Mouse (Mus musculus): ENCODE data around the gene Mfsd5.

Mfsd5 gene

GRCm38 (mm10) chr15:102279092-102279782 is at the start of gene Mfsd5:
Gene Mfsd5 (plus strand): TSS chr15:102279454.
- POLR2A ChIA-PET = interaction anchor here (0.5 to 2.9 kb wide), 59 partner anchors 9 to 392 kb away, joined by 3 to 18 read pairs (median 4); partner anchors contain the start of genes Espl1 (in 3 of the 4), Gm9918 (in 2 of the 4), Sp1 (in 2 of the 4) and Aaas (in 1 of the 4)
- CTCF ChIA-PET = interaction anchor here (0.6 to 2.7 kb wide), 12 partner anchors 14 to 762 kb away, joined by 3 to 10 read pairs (median 4); partner anchors contain the start of gene Tarbp2 (in 1 of the 4)

DNA sequence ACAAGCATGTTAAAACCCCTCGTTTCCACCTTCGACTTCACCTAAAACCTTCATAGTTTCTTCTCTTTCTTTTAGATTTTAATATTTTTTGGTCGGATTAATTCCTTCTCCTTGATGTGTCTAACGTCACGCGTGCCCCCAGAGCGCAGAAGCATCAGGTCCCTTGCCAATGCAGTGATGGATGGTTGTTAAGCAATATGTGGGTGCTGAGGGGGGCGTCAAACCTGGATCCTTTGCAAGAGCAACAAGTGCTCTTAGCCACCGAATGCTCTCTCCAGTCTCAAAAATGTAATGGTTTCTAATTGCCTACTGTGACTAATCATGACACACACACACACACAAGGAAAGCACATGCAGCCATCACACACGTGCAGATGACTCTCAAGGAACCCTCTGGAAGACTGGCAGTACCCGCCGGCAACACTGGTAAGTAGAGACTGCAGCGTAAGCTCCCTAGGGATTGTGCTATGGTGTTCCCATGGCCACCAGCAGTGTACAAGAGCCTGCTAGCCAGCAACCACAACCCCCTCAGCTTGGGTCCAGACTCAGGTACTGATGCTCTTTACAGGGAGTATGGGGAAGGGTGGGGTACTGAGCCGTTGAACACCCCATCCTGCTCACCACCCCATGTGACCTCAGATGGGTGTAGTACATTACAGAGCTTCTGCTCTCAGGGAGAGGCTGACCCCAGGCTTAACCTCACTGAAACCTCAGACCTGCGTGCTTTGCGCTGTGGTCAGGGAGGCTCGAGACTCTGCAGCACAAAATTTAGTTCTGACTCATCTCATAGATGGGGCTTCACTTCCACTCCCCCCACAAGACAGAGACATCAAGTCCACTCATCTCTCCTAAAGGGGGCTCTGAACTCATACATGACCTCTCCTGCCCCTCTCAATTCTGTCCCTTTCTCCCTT is 48.6 kb upstream of the Mfsd5 start:
- ChIA-PET POLR2A (interaction anchor here (0.5 to 3.1 kb wide), 14 partner anchors 9 to 286 kb away, joined by 3 to 10 read pairs (median 4); partner anchors contain the start of genes Map3k12 (in 1 of the 4), Soat2 (in 1 of the 4) and Spryd3 (in 1 of the 4)), CTCF (interaction anchor here in 3 of 4 experiments (0.9 to 1.4 kb wide), 3 partner anchors 9 to 123 kb away, joined by 3 to 5 read pairs (median 5); no protein-coding TSS in a partner anchor)

DNA sequence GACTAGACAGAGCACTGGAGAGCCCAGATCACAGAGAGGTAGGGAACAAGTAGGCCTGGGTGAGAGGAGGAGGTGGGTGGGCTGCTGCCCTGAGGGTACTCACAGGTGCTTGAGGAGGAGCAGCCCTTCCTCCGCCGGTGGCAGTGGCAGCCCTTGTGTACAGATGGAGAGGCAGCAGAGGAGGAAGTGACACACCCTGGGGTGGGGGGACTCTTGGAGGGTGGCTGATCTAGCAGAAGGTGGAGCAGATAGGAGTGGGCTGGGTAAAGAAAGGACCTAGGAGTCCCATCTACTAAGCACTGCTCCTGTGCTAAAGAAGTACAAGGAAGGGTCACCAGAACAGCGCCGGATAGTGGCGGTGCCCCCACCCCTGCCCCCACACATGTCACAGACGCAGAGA is 47.5 kb upstream of the Mfsd5 start, which contains the start of gene Itgb7:
Gene Itgb7, minus strand, starts transcription at position 197 of the 400 bp plus-strand sequence.
- POLR2A ChIA-PET = interaction anchor here in 3 of 4 experiments (0.7 to 3.2 kb wide), 6 partner anchors 11 to 46 kb away, joined by 3 to 16 read pairs (median 4); no protein-coding TSS in a partner anchor
- CTCF ChIA-PET = interaction anchor here in 1 of 4 experiments (1.4 kb wide), 1 partner anchor 124 kb away, joined by 5 read pairs; no protein-coding TSS in a partner anchor

GRCm38 (mm10) chr15:102232764-102233163 is 46.5 kb upstream of the Mfsd5 start:
- CTCF ChIA-PET = interaction anchor here in 3 of 4 experiments (0.7 to 1.3 kb wide), 3 partner anchors 9 to 11 kb away, joined by 3 read pairs; no protein-coding TSS in a partner anchor
- POLR2A ChIA-PET = interaction anchor here in 3 of 4 experiments (0.9 to 4.8 kb wide), 8 partner anchors 8 to 47 kb away, joined by 3 to 39 read pairs (median 6); no protein-coding TSS in a partner anchor

- POLR2A ChIA-PET = interaction anchor here in 3 of 4 experiments (0.5 to 4.8 kb wide), 19 partner anchors 9 to 437 kb away, joined by 3 to 41 read pairs (median 5); partner anchors contain the start of gene Espl1 (in 1 of the 3)
- CTCF ChIA-PET = interaction anchor here in 2 of 4 experiments (0.5 to 2.7 kb wide), 2 partner anchors 9 to 1028 kb away, joined by 3 to 22 read pairs; no protein-coding TSS in a partner anchor
Observed at GRCm38 (mm10) chr15:102233896-102234295, 45.4 kb upstream of the Mfsd5 start.

DNA sequence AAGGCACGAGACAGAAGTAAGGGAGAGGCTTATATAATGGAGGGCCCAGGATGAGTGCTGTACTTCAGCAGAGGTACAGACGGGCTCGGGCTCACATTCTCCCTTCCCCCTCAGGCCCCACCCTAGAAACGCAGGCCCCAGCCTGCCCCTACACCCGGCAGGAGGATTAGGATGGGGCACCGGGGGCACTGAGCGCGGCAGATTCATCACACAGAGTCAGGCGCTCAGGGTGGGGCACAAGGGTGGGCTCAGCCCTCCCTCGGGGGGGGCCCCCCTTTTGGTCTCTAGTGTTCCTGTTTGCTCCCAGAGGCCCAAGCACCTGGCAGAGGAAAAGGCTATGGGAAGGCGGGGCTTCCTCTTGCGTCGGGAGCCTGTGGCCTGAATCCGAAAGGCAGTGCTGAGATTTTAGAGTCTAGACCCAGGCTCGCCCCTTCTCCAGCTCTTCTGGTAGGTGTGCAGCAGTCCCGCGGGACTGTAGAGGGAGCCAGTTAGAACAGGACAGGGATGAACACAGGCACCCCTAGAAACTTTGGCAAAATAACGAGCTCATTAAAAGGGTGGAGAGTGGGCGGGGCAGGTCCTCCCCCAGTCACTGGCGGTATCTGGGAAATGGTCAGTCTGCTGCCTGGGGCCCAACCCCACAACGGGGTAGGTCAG is 43.8 kb upstream of the Mfsd5 start:
- CTCF ChIA-PET = interaction anchor here (0.5 to 2.7 kb wide), 24 partner anchors 8 to 1142 kb away, joined by 3 to 24 read pairs (median 4); partner anchors contain the start of genes Gm9918 (in 1 of the 4), Pfdn5 (in 1 of the 4) and Spryd3 (in 1 of the 4)

DNA sequence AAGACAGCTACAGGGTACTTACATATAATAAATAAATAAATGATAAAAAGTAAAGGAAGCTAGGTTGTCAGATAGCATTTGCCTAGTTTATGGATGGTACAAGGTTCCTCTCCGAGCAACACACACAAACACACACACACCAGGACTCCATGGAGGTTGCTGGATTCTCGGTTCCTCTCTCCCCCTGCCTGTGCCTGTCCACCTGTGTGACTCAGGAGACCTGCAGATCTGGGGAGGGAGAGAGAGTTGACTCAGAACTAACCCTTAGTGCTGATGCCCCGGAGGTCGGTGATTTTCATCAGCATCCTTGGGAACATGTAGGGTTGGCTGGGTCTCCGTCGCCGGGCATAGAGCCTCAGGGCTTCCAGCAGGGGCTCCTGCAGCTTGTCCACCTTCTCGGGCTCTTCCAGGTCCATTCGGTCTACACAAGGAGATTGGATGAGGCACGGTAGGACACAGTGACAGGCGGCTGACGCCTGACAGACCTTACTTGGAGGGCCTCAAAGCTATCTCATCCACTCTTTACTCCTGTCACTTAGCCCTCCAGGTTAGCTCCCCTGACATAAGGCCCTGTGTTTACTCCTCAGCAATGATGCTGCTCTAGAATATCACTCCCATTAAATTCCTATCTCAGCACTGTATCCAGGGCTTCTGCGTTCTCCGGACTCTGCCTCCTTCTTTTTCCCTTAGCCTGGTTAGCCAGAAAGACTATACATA is 40.6 kb upstream of the Mfsd5 start:
- CTCF ChIA-PET = interaction anchor here (0.6 to 3.5 kb wide), 23 partner anchors 8 to 235 kb away, joined by 3 to 17 read pairs (median 4); partner anchors contain the start of genes Krt8 (in 1 of the 4) and Zfp740 (in 1 of the 4)
- POLR2A ChIA-PET = interaction anchor here in 2 of 4 experiments (0.7 to 3.7 kb wide), 15 partner anchors 8 to 432 kb away, joined by 3 to 18 read pairs (median 7); partner anchors contain the start of genes Espl1 (in 2 of the 2), Mfsd5 (in 2 of the 2) and Soat2 (in 1 of the 2)

More for the DNA sequence above, 43.8 kb upstream of the Mfsd5 start:
- POLR2A ChIA-PET = interaction anchor here (0.6 to 4.8 kb wide), 71 partner anchors 8 to 283 kb away, joined by 3 to 41 read pairs (median 4); partner anchors contain the start of genes Csad (in 2 of the 4), Mfsd5 (in 2 of the 4), Myg1 (in 2 of the 4) and Soat2 (in 2 of the 4)

GRCm38 (mm10) chr15:102239260-102239590 is 40.0 kb upstream of the Mfsd5 start:
- ChIA-PET POLR2A (interaction anchor here (0.6 to 4.1 kb wide), 25 partner anchors 8 to 431 kb away, joined by 3 to 30 read pairs (median 4); partner anchors contain the start of genes Mfsd5 (in 3 of the 4), Espl1 (in 2 of the 4), Pfdn5 (in 1 of the 4) and Soat2 (in 1 of the 4)), CTCF (interaction anchor here (0.5 to 3.5 kb wide), 37 partner anchors 8 to 235 kb away, joined by 3 to 17 read pairs (median 3); partner anchors contain the start of genes Mfsd5 (in 4 of the 4), Aaas (in 1 of the 4), Gm9918 (in 1 of the 4) and Krt8 (in 1 of the 4))

GRCm38 (mm10) chr15:102239851-102240250 is 39.4 kb upstream of the Mfsd5 start:
- POLR2A ChIA-PET = interaction anchor here (0.6 to 4.1 kb wide), 39 partner anchors 7 to 431 kb away, joined by 3 to 30 read pairs (median 4); partner anchors contain the start of genes Mfsd5 (in 3 of the 4), Espl1 (in 2 of the 4), Aaas (in 1 of the 4) and Amhr2 (in 1 of the 4)
- CTCF ChIA-PET = interaction anchor here (0.5 to 3.5 kb wide), 41 partner anchors 7 to 345 kb away, joined by 3 to 17 read pairs (median 4); partner anchors contain the start of genes Mfsd5 (in 4 of the 4), Aaas (in 1 of the 4), Gm9918 (in 1 of the 4) and Zfp740 (in 1 of the 4)

- POLR2A ChIA-PET = interaction anchor here (0.5 to 4.4 kb wide), 43 partner anchors 8 to 302 kb away, joined by 3 to 30 read pairs (median 4); partner anchors contain the start of genes Espl1 (in 2 of the 4), Mfsd5 (in 2 of the 4), Tarbp2 (in 2 of the 4) and Aaas (in 1 of the 4)
- CTCF ChIA-PET = interaction anchor here (0.6 to 3.5 kb wide), 25 partner anchors 9 to 137 kb away, joined by 3 to 17 read pairs (median 4); partner anchors contain the start of genes Gm9918 (in 2 of the 4), Zfp740 (in 2 of the 4), Aaas (in 1 of the 4) and Csad (in 1 of the 4)
Observed at GRCm38 (mm10) chr15:102240607-102241006, 38.6 kb upstream of the Mfsd5 start.

- POLR2A ChIA-PET = interaction anchor here in 3 of 4 experiments (0.5 to 5.3 kb wide), 55 partner anchors 7 to 1615 kb away, joined by 3 to 41 read pairs (median 4); partner anchors contain the start of genes Csad (in 2 of the 3), Espl1 (in 2 of the 3), Gm9918 (in 2 of the 3) and Sp1 (in 2 of the 3)
Observed at GRCm38 (mm10) chr15:102242404-102243228, 36.6 kb upstream of the Mfsd5 start.

DNA sequence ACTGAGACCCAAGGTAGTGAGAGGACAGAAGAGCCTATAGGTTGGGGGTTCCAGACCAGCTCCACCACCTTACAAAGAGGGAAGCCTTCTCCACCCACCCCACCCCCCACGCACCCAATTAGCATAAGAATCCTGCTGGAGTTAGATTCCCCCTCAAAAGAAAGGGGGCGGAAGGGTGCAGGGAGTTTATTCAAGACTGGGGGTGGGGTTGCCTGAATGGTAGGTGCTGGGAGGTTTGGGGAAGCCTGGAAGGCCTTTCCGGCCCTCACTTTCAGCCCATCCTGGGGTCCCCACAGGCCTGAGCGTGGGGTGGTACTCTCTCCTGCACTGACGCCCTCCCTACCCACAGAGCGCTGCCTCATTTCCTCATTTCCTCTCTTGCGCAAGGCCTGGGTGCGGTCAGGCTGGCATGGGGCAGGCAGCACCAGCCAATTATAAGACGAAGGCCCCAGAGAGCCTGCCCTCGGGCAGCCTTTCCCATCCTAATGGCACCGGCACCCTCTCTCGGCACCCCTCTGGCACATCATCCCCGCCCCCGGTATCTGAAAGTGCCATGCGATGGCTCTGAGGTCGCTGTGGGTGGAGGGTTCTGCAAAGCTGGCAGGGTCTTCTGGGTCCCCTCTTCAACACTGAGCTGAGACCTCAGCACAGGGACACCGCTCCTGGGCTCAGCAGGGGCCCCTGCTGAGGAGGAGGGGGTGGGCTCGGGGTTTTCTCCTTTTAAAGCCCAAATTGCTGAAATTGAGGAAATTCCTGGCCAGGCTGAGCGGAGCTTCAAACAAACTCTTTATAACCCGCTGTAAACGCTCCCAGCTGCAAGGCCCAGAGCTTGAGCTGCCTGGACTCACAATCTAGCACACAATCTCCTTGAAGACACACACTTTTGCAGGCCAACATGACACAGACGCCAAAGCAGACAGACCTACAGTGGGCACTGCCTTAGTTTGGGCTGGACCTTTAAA is 35.7 kb upstream of the Mfsd5 start:
- ChIA-PET CTCF (interaction anchor here (0.6 to 4.1 kb wide), 20 partner anchors 8 to 903 kb away, joined by 3 to 24 read pairs (median 4); partner anchors contain the start of genes Aaas (in 1 of the 4) and Atp5g2 (in 1 of the 4)), POLR2A (interaction anchor here (0.5 to 5.3 kb wide), 51 partner anchors 8 to 1616 kb away, joined by 3 to 41 read pairs (median 4); partner anchors contain the start of genes Espl1 (in 2 of the 4), Gm9918 (in 2 of the 4), Mfsd5 (in 2 of the 4) and Pfdn5 (in 2 of the 4))

More at GRCm38 (mm10) chr15:102242404-102243228, 36.6 kb upstream of the Mfsd5 start:
- CTCF ChIA-PET = interaction anchor here (0.6 to 2.7 kb wide), 22 partner anchors 9 to 902 kb away, joined by 3 to 20 read pairs (median 4); partner anchors contain the start of genes Aaas (in 1 of the 4), Atp5g2 (in 1 of the 4), Gm9918 (in 1 of the 4) and Spryd3 (in 1 of the 4)

Data from embryonic stem cell, embryonic (primary cell).